Mouse (Mus musculus): ENCODE measurements around the gene Morc2b. TPM values are rescaled to one million over a fixed set of nuclear protein-coding genes. Genes with fewer than 3 reads are reported as not detected.
"Not testable (repeated sequence)": the region's sequence is repeated elsewhere in the genome, so short reads cannot be mapped to it uniquely, and the experiment has no call there.

The Morc2b gene
- under 1 TPM in 3 of 4 experiments, not detected in 1; 0.05 to 0.19 (median 0.12) TPM for total RNA-seq (2022)

GRCm38 (mm10) chr17:33139261-33139820 lies at the start of gene Morc2b:
Gene Morc2b (minus strand): TSS chr17:33139683.
- no peak for DNase-seq (ENCODE audit: low spot score)

DNA sequence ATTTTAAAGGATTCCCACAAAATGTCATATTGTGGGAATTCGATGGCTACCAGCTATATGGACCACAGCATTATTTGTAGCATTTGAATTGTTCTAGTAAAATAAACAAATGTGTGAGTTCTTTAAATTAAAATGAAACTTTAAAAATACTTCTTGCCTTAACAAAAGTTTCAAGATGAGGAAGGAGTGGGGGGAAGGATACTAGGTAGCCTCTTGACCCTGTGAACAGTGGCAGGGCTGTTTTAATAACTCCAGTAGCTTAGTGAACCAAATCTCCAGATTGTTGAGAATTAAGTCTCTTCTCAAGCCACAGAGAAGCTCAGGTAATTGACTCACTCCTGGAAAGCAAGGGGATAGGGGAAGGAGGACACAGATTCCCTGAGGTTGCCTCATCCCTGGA lies 28.7 kb upstream of the Morc2b start, which contains the start of gene Olfr55:
Gene Olfr55, plus strand, starts transcription at position 301 of the 400 bp plus-strand sequence.
- not testable (repeated sequence) for DNase-seq (ENCODE audit: low spot score)

DNA sequence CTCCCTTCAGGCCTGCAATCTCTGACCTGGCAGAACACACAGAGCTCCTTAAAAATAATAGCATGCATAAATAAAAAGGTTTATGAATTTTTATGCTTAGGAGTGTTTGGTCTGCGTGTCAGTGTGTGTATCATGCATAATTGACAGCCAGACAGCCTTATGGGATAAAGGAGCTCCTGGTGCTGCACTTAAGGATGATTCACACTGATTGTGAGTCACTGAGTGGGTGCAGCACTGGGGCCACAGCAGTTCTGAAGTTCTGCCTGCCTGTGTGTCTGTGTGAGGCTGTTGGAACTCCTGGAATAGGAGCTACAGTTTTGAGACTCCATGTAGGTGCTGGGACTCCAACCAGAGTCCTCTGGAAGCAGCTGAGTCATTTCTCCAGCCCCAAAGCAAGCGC lies 13.2 kb downstream of the Morc2b start:
- no peak for DNase-seq (ENCODE audit: low spot score)

- DNase-seq (ENCODE audit: low spot score), result no peak
Measured at GRCm38 (mm10) chr17:33124546-33124945, 14.9 kb downstream of the Morc2b start.

DNA sequence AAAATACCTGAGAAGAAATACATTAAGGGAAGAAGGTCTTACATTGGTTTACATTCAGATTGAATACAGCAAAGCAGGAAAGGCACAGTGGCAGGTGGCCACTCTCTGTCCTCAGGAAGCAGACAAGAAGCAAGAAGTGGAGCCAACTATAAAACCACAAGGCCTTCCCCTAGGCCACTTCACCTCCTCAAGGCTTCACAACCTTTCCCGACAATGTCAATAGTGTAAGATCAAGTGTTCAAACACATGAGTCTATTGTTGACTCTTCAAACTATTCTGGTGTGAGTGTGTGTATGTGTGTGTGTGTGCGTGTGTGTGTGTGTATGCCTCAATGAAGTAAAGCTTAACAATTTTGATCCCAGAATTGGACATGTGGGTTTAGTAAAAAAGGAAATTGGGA lies 42.1 kb downstream of the Morc2b start:
- DNase-seq (ENCODE audit: low spot score), result no peak

DNA sequence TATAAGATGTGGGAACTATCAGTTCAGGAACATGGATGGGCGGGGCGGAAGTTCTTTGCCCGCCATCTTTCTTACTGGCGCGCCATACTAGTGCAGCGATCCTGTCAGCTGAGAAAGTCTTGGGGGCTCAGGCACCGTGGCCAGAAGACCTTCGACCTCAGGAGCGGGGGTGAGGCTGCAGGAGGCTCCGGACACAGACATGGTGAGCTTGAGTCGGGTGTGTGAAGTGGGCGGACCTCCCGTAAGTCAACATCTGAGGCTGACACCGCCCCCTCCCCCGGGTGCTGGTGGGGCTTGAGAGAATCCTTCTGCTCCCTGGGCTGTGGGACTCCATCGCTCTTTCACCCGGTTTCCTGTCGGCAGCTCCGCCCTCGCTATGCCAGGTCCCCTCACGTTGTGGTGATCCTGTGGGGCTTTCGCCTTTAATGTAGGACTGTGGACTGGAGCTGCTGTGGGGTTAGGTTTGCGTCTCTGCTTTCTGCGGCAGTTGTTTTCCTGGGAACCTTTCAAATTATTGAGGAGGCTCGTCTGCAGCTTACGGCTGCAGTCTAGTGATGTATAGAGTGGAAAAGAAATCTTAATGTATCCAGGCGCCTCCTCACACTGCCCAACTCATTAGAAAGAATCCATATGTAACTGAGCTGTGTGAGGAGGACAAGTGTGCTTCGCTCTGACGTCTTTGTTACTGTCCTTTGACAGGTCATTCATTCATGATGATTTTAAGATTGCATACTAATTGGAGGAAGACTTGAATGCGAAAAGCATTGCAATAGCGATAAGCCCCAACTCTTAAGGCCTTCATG lies 46.9 kb downstream of the Morc2b start:
- DNase-seq (ENCODE audit: low spot score), result peak; percentile 80

DNA sequence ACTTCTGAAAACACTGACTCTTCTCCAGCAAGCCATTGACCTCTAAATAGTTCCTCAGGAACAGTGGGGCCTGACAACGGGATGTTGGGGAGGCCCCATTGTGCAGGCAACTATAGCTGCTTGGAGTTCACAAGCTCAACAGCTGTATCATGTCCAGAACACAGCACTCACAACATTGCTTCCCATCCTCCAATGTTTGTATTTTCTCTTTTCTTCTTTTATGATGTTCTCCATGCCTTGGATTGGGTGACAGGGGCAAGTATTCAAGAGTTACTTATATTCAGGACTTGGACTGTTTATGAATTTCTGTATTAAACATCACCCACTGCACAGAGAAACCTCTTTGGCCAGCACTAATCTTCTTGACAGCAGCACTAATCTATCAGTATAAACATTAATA lies 47.9 kb downstream of the Morc2b start:
- DNase-seq (ENCODE audit: low spot score), result no peak

GRCm38 (mm10) chr17:33089220-33089949 lies 50.1 kb downstream of the Morc2b start, which contains the start of gene Zfp563:
Gene Zfp563 (plus strand): TSS chr17:33089310.
- DNase-seq (ENCODE audit: low spot score), result peak; percentile 97

DNA sequence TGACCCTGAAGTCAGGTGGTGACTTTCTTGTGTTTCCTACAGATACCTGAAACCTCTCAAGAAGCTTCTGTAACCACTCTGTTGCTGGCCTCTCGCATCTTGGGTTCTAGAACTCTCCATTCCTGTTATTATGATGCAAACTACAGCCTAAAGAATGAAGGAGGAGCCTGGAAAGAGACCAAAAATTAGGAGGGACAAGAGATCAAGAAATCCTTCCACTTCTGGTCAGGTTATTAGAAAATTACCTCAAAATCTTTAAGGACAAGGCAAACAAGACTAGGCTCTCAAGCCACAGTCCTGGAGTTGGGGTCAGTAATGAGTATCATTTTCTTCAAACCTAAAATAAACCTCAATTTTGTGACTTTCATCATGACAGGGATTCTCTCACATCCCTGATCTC lies 71.5 kb downstream of the Morc2b start, which contains the start of gene 4921501E09Rik:
Gene 4921501E09Rik, minus strand, starts transcription at position 101 of the 400 bp plus-strand sequence.
- no peak for DNase-seq (ENCODE audit: low spot score)

Other genes starting within 250 kb of the Morc2b start
- 1 to 10 TPM; 6.3 to 9.0 (median 7.5) TPM for gene Zfp870, start 248.0 kb downstream of the Morc2b start, total RNA-seq (2022)
- gene Cyp4f14, start 222.3 kb downstream of the Morc2b start, total RNA-seq (2022), result under 1 TPM in 2 of 4 experiments, not detected in 2; 0.11 to 0.72 TPM
- 10 to 100 TPM in 2 of 4 experiments, 1 to 10 TPM in 2; 7.7 to 15.3 (median 9.5) TPM for gene Cyp4f13, start 192.3 kb downstream of the Morc2b start, total RNA-seq (2022)
- gene Zfp472, start 173.9 kb downstream of the Morc2b start, total RNA-seq (2022), result 1 to 10 TPM; 2.0 to 2.9 (median 2.4) TPM
- gene Zfp952, start 146.6 kb downstream of the Morc2b start, total RNA-seq (2022), result 1 to 10 TPM; 7.0 to 7.4 (median 7.1) TPM
- 1 to 10 TPM; 2.0 to 5.4 (median 4.4) TPM for gene Zfp763, start 106.3 kb downstream of the Morc2b start, total RNA-seq (2022)
- not detected for gene 4921501E09Rik, start 71.6 kb downstream of the Morc2b start, total RNA-seq (2022)
- 1 to 10 TPM; 4.2 to 7.0 (median 4.8) TPM for gene Zfp563, start 50.4 kb downstream of the Morc2b start, total RNA-seq (2022)
- gene Olfr55, start 28.8 kb upstream of the Morc2b start, total RNA-seq (2022), result not detected
- not detected for gene Olfr239, start 51.6 kb upstream of the Morc2b start, total RNA-seq (2022)
- under 1 TPM; 0.11 to 0.50 (median 0.23) TPM for gene Olfr1564, start 82.0 kb upstream of the Morc2b start, total RNA-seq (2022)
- gene Zfp955a, start 115.5 kb upstream of the Morc2b start, total RNA-seq (2022), result 10 to 100 TPM in 1 of 4 experiments, 1 to 10 TPM in 3; 7.2 to 10.2 (median 8.7) TPM
- under 1 TPM in 1 of 4 experiments, not detected in 3; 0.05 TPM for gene Olfr63, start 125.0 kb upstream of the Morc2b start, total RNA-seq (2022)
- gene Zfp955b, start 149.9 kb upstream of the Morc2b start, total RNA-seq (2022), result 10 to 100 TPM in 3 of 4 experiments, 1 to 10 TPM in 1; 9.9 to 11.3 (median 10.3) TPM
- gene Zfp81, start 219.2 kb upstream of the Morc2b start, total RNA-seq (2022), result 1 to 10 TPM; 4.1 to 6.0 (median 4.5) TPM